Mouse (Mus musculus) heart, embryonic 13.5 days (tissue): ENCODE measurements around the gene Cep97. TPM values are rescaled to one million over a fixed set of nuclear protein-coding genes. Genes with fewer than 3 reads are reported as not detected.

Source experiments
- polyA plus RNA-seq: library from polyadenylated mRNA; unstranded; fragments of >200 nt; fragmentation: Nextera tagmentation; extraction: Ambion mirVana; gene quantifications from 2 replicates; pipeline ENCODE4 v1.2.1, GENCODE M21; 2015

The Cep97 gene
- polyA plus RNA-seq, 1 experiment from 2014 or later: 7.5 TPM

Other genes starting within 250 kb of the Cep97 start
- gene Nfkbiz, start 96.0 kb downstream of the Cep97 start, polyA plus RNA-seq: 2.1 and 2.5 TPM in 2 replicates
- gene Nxpe3, start 39.6 kb downstream of the Cep97 start, polyA plus RNA-seq: 0.53 and 0.59 TPM in 2 replicates
- 547 and 552 TPM in 2 replicates for gene Rpl24, start 31.4 kb upstream of the Cep97 start, polyA plus RNA-seq
- 10.7 and 11.3 TPM in 2 replicates for gene Zbtb11, start 39.0 kb upstream of the Cep97 start, polyA plus RNA-seq
- gene Pcnp, start 94.9 kb upstream of the Cep97 start, polyA plus RNA-seq: 144 and 158 TPM in 2 replicates
- 18.2 and 18.8 TPM in 2 replicates for gene Trmt10c, start 103.0 kb upstream of the Cep97 start, polyA plus RNA-seq
- 18.9 and 19.0 TPM in 2 replicates for gene Senp7, start 113.5 kb upstream of the Cep97 start, polyA plus RNA-seq